Mouse (Mus musculus) inflammation-experienced regulatory T-cells (primary cell): ENCODE data around the gene Nt5dc1. TPM values are rescaled to one million over a fixed set of nuclear protein-coding genes. Genes with fewer than 3 reads are reported as not detected.

Experiments used
- polyA plus RNA-seq, 2 experiments: library from polyadenylated mRNA; unstranded; fragments of 100-300 nt; shearing (Covaris generic); gene quantifications; one replicate each; pipeline ENCODE4 v1.2.1; 2017

Gene Nt5dc1
- 10 to 100 TPM; 54.9 to 74.0 TPM for polyA plus RNA-seq

GRCm38 (mm10) chr10:34418204-34418756, at the start of gene Nt5dc1:
Nt5dc1 (minus strand) TSS chr10:34418552.

GRCm38 (mm10) chr10:34389681-34390080, 28.7 kb downstream of the Nt5dc1 start, which contains the start of gene Col10a1:
Col10a1 (plus strand) TSS chr10:34389981.

GRCm38 (mm10) chr10:34297299-34297979, 120.9 kb downstream of the Nt5dc1 start, which contains the start of gene Tspyl4:
Tspyl4 (plus strand) TSS chr10:34297442.

GRCm38 (mm10) chr10:34281962-34282388, 136.4 kb downstream of the Nt5dc1 start, which contains the start of gene Tspyl1:
Tspyl1 (plus strand) TSS chr10:34282190.

Other genes starting within 250 kb of the Nt5dc1 start
- gene Dse, start 210.8 kb downstream of the Nt5dc1 start, polyA plus RNA-seq, result 10 to 100 TPM in 1 of 2 experiments, 1 to 10 TPM in 1; 3.5 to 13.8 TPM
- gene Tspyl1, start 136.4 kb downstream of the Nt5dc1 start, polyA plus RNA-seq, result 10 to 100 TPM; 59.1 to 70.7 TPM
- 10 to 100 TPM; 10.4 to 13.6 TPM for gene Tspyl4, start 121.1 kb downstream of the Nt5dc1 start, polyA plus RNA-seq
- gene Col10a1, start 28.6 kb downstream of the Nt5dc1 start, polyA plus RNA-seq, result 1 to 10 TPM in 1 of 2 experiments, under 1 TPM in 1; 0.18 to 2.2 TPM
- gene Frk, start 64.8 kb upstream of the Nt5dc1 start, polyA plus RNA-seq, result under 1 TPM; 0.06 to 0.07 TPM